Mouse (Mus musculus) megakaryocyte, embryonic 14.5 days (primary cell): Measurements from ENCODE around the gene Plxdc1.

ENCODE experiments used
- FLI1 ChIP-seq: IDR thresholded peaks from 2 replicates; pipeline ENCODE4 v1.6.1; 2012; ENCODE audit warnings: low read length, inconsistent platforms, mixed read lengths
- GATA1 ChIP-seq: IDR thresholded peaks from 3 replicates; pipeline ENCODE4 v1.6.1; 2012; ENCODE audit warnings: mixed read lengths, low read length, inconsistent platforms, borderline replicate concordance

- TF ChIP-seq FLI1: no peak
- TF ChIP-seq GATA1: no peak
These were observed 78.3 kb downstream of the Plxdc1 start for GRCm38 (mm10) chr11:97907935-97908334.
